Mouse (Mus musculus) left cerebral cortex, adult 2 months (tissue): ENCODE results near the gene Rpap2. TPM values are rescaled to one million over a fixed set of nuclear protein-coding genes. Genes with fewer than 3 reads are reported as not detected.

Experiments
- DNase-seq, 2 experiments: peaks; one replicate each; pipeline ENCODE4 v3.0.0; 2021 to 2022; ENCODE audit warnings: low spot score in 2 of 2, mixed read lengths in 1 of 2; ENCODE audit errors: extremely low spot score in 1 of 2
- H3K27ac ChIP-seq: fragments of 200-600 bp; 2 replicates; pipeline ENCODE4 v1.8.1; 2022
- H3K4me3 ChIP-seq: fragments of 200-600 bp; 2 replicates; pipeline ENCODE4 v1.8.1; 2022
- CTCF ChIP-seq: fragments of 200-600 bp; IDR thresholded peaks from 2 replicates; pipeline ENCODE4 v1.8.1; 2022; ENCODE audit warnings: antibody characterized with exemption, mild to moderate bottlenecking, moderate library complexity
- intact Hi-C: fragments of 180-260 bp; cut with DNase I; formaldehyde crosslinking; loops from one replicate; pipeline ENCODE4 v1.15.1; 2025
- long read RNA-seq, 2 experiments: library from polyadenylated mRNA; stranded (forward); transcript quantifications; one replicate each; pipeline ENCODE4 v2.0.0; 2021; ENCODE audit warnings: borderline mapping rate in 2 of 2
- total RNA-seq, 2 experiments: library from RNA; stranded (reverse); gene quantifications; 2 replicates each; pipeline ENCODE4 v1.2.3; 2021

The Rpap2 gene
- 10 to 100 TPM; 22.4 to 23.5 TPM for total RNA-seq
- long read RNA-seq, experiment 1, transcript Rpap2-201 (13 exons, 2,268 nt) = major isoform, 16 of 52 reads
- long read RNA-seq, experiment 1, partial matches to known transcripts = 21 of 52 reads
- long read RNA-seq, experiment 1, other reads (novel, unspliced or antisense) = 13 of 52 reads
- long read RNA-seq, experiment 2, transcript Rpap2-201 (13 exons, 2,268 nt) = major isoform, 7 of 14 reads
- long read RNA-seq, experiment 2, partial matches to known transcripts = 3 of 14 reads
- long read RNA-seq, experiment 2, other reads (novel, unspliced or antisense) = 4 of 14 reads

DNA sequence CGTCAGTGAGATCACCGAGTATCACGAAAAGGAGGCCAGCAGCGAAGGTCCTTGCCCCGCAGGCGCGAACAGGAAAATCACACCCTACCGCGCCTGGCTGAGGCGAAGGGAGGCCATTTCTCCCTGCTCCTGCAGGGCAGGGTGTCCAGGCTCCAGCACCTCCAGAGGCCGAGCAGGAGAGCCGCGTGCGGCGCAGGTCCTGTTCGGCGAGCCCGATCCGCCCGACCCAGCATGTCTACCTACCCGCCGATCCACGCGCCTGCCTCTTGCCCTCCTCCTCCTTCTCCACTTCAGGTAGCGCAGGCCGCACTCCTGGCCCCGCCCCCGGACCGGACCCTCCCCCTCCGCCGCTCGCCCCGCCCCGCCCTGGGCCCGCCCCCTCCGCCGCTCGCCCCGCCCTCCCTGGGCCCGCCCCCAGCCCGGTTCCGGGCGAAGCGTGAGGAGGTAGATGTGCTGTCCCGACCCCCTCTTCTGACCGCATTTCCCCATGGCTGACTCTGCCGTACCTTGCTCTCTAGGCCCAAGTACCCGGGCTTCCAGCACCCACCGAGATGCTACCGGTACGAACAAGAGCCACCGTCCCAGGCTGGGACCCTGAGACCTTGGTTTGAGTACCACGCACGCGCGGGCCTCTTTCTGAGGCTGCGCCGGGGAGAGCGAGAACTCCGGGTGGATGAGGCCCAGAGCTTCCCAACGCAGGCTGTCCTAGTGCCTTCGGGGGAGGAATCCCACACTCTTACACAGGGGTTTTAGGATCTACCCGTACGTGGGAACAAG, at the start of gene Rpap2, which contains the start of gene Glmn:
Rpap2 (plus strand) TSS at position 73 of the 777 bp plus-strand sequence.
Glmn (minus strand) TSS at position 588 of the 777 bp plus-strand sequence.
- TF ChIP-seq CTCF = no peak
- DNase-seq = peak; percentile 78 to 83
- peak within 1 kb of the TSS; percentile 92 for H3K27ac ChIP-seq
- intact Hi-C loops = loop anchor here (5.0 kb wide), 2 partner anchors 160 to 190 kb away; partner anchors contain the start of gene Btbd8
- peak within 1 kb of the TSS; percentile 98 for H3K4me3 ChIP-seq

GRCm38 (mm10) chr5:107547955-107548354, 49.2 kb upstream of the Rpap2 start:
- TF ChIP-seq CTCF = no peak
- intact Hi-C loops = no loop called here
- H3K27ac ChIP-seq = no peak overlapping the region
- DNase-seq = no peak
- no peak overlapping the region for H3K4me3 ChIP-seq

DNA sequence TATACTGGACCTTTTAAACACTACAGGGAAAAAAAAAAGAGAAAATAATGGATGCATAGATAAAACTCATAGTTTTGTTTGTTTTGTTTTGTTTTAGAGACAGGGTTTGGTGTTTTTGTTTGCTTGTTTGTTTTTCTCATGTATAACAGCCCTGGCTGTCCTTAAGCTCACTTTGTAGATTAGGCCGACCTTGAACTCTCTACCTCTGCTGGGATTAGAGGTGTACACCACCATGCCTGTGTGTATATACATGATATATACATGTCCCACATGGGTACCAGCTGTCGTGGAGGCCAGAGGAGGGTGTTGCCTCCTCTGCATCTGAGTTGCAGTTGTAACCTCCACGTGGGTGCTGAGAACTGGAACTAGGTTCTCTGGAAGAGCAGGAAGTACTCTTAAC, 48.7 kb upstream of the Rpap2 start:
- H3K4me3 ChIP-seq = no peak overlapping the region
- intact Hi-C loops = no loop called here
- no peak overlapping the region for H3K27ac ChIP-seq
- no peak for TF ChIP-seq CTCF
- DNase-seq = no peak

- DNase-seq = no peak
- no peak for TF ChIP-seq CTCF
- intact Hi-C loops = no loop called here
- H3K27ac ChIP-seq = no peak overlapping the region
- H3K4me3 ChIP-seq = no peak overlapping the region
These were observed 42.8 kb upstream of the Rpap2 start for GRCm38 (mm10) chr5:107554336-107554735.

GRCm38 (mm10) chr5:107556969-107557368, 40.2 kb upstream of the Rpap2 start:
- intact Hi-C loops = no loop called here
- no peak for TF ChIP-seq CTCF
- Histone ChIP-seq H3K4me3 (no peak overlapping the region), H3K27ac (no peak overlapping the region)
- no peak for DNase-seq

GRCm38 (mm10) chr5:107569148-107569547, 28.0 kb upstream of the Rpap2 start:
- H3K27ac ChIP-seq = no peak overlapping the region
- H3K4me3 ChIP-seq = no peak overlapping the region
- intact Hi-C loops = no loop called here
- TF ChIP-seq CTCF = no peak
- no peak for DNase-seq

DNA sequence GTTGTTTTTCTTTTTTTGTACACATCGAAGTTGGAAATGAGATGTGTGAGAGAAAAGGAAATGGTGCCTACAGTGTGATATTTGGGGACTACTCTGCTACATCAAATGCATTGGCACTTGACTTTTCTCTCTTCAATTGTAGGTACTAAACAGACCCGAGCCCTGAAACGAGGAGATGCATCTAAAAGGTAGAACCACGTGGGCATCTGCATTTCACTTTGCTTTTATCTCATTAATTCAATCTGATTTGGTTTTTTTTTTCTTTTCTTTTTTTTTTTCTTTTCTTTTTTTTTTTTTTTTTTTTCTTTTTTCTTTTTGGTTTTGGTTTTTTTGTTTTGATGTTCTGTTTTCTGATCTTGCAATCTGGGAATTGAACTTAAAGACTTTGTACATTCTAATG, 1.2 kb downstream of the Rpap2 start:
- H3K4me3 ChIP-seq = peak overlapping the region; percentile 98
- H3K27ac ChIP-seq = no peak overlapping the region
- intact Hi-C loops = loop anchor here (5.0 kb wide), 2 partner anchors 161 to 191 kb away; partner anchors contain the start of gene Btbd8
- TF ChIP-seq CTCF = no peak
- DNase-seq = no peak

DNA sequence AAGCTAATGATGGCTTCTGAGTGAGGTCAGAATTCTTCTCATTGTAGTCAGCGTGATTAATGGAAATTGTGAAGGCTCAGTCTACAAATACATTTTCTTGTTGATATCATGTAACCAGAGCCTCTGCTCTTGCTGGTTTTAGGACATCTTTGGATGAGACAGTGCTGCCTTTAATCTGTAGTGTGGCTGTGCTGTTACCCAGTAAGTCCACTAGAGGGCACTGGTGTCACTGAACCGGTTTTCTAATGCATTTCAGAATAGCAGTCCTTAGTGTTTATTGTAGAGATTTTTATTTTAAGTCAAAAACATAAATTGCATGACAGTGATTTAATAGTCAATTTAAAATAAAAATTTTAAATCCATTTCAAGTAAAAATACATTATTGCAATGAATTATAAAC, 14.1 kb downstream of the Rpap2 start:
- intact Hi-C loops = loop anchor here (5.0 kb wide), 1 partner anchor 281 kb away; no protein-coding TSS in a partner anchor
- H3K27ac ChIP-seq = no peak overlapping the region
- TF ChIP-seq CTCF = peak; percentile 94
- no peak overlapping the region for H3K4me3 ChIP-seq
- peak; percentile 52 to 55 for DNase-seq

DNA sequence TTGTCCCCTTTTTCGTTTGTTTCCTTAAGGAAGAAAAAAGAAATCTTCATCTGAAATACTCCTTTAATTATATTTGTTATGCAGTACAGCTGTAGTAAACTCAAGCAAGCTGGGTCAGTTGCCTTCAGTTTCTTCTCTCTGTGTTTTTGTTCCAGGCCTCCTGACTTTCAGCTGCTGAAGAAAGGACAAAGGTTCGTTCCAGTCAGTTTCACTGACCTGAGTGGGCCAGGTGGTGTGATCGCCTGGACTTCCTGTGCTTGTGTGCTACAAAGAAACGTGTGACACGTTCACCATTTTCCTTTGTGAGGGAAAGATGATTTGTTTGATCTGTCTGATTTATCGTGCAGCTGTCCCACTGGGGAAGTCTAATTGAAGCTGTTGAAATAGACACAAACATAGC, 20.8 kb downstream of the Rpap2 start:
- no peak for DNase-seq
- Histone ChIP-seq H3K27ac (no peak overlapping the region), H3K4me3 (no peak overlapping the region)
- intact Hi-C loops = no loop called here
- no peak for TF ChIP-seq CTCF

DNA sequence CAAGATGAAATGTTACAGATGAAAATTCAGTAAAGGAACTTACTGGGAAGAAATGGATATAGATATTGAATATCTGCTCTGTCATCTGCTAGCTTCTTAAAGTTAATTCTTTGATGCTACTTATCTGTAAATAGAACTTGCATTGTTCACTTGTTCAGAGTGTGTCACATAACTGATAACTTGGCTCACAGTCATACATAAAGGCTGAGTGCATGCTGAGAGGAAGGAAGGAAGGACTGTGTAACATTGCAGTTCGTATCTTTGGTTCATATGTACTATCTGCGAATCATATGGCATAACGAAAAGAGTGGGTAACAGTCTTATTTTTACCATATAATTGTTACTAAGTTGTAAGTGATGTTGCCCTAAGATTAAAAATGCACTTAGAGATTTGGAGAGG, 24.2 kb downstream of the Rpap2 start:
- intact Hi-C loops = no loop called here
- TF ChIP-seq CTCF = no peak
- DNase-seq = no peak
- Histone ChIP-seq H3K27ac (no peak overlapping the region), H3K4me3 (no peak overlapping the region)

GRCm38 (mm10) chr5:107633651-107634050, 36.5 kb downstream of the Rpap2 start:
- no peak for TF ChIP-seq CTCF
- no peak for DNase-seq
- intact Hi-C loops = no loop called here
- Histone ChIP-seq H3K27ac (no peak overlapping the region), H3K4me3 (no peak overlapping the region)

DNA sequence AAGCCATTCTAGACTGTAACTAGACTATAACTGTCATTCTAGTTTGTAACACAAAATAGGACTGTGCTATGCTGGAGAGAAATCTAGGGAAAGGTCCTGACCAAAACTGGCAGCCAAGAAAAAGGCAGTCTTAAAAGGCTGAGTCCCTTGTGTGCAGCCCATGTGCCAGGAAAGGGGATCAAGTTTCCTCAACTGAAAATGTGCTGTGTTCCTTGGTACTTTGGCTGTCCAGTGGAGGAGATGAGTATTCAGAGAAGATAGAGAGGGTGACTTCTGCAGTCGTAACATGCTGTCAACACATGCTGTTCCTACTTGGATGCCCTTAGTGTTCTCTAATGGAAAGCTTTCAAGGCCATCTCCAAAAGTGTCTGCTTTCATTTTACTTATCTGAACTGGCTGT, 39.9 kb downstream of the Rpap2 start:
- Histone ChIP-seq H3K27ac (no peak overlapping the region), H3K4me3 (no peak overlapping the region)
- DNase-seq = no peak
- no peak for TF ChIP-seq CTCF
- intact Hi-C loops = no loop called here

GRCm38 (mm10) chr5:107638366-107638765, 41.2 kb downstream of the Rpap2 start:
- intact Hi-C loops = no loop called here
- Histone ChIP-seq H3K4me3 (no peak overlapping the region), H3K27ac (no peak overlapping the region)
- no peak for TF ChIP-seq CTCF
- no peak for DNase-seq
